Mouse (Mus musculus): ENCODE measurements around the gene Chst10. TPM values are rescaled to one million over a fixed set of nuclear protein-coding genes. Genes with fewer than 3 reads are reported as not detected.

The Chst10 gene
- polyA plus RNA-seq, 1 experiment from 2014 or later = 10.8 TPM

GRCm38 (mm10) chr1:38847975-38848374 is 50.0 kb downstream of the Chst10 start:
- Histone ChIP-seq H3K4me3 (ENCODE audit: low read depth, low read length) (no peak overlapping the region), H3K27me3 (ENCODE audit: control insufficient read depth, insufficient read depth, low read length) (no peaks in the 10 kb centered on the region), H3K27ac (replicated peaks; ENCODE audit: low read depth, low read length) (no peak overlapping the region), H3K9ac (replicated peaks; ENCODE audit: low read length) (no peak overlapping the region), H3K9me3 (replicated peaks; ENCODE audit: control insufficient read depth, low read length) (no peaks in the 10 kb centered on the region), H3K4me1 (ENCODE audit: control insufficient read depth, insufficient read depth, low read length) (no peaks in the 10 kb centered on the region), H3K4me2 (ENCODE audit: low read depth, low read length) (no peak overlapping the region), H3K36me3 (replicated peaks; ENCODE audit: control insufficient read depth, insufficient read depth, low read depth, low read length) (no peaks in the 10 kb centered on the region)
- DNase-seq (ENCODE audit: low spot score) (peak; percentile 47), ATAC-seq (replicated peaks; ENCODE audit: insufficient number of reproducible peaks, low FRiP score, low TSS enrichment, low read depth) (peak; percentile 82)
- WGBS = 54% methylated on average over 11 of the region's 11 CpGs

GRCm38 (mm10) chr1:38843275-38843674 is 54.7 kb downstream of the Chst10 start:
- Histone ChIP-seq H3K36me3 (replicated peaks; ENCODE audit: control insufficient read depth, insufficient read depth, low read depth, low read length) (no peaks in the 10 kb centered on the region), H3K4me2 (ENCODE audit: low read depth, low read length) (no peak overlapping the region), H3K4me3 (ENCODE audit: low read depth, low read length) (no peak overlapping the region), H3K27ac (replicated peaks; ENCODE audit: low read depth, low read length) (no peak overlapping the region), H3K27me3 (ENCODE audit: control insufficient read depth, insufficient read depth, low read length) (no peaks in the 10 kb centered on the region), H3K9me3 (replicated peaks; ENCODE audit: control insufficient read depth, low read length) (no peaks in the 10 kb centered on the region), H3K9ac (replicated peaks; ENCODE audit: low read length) (no peak overlapping the region), H3K4me1 (ENCODE audit: control insufficient read depth, insufficient read depth, low read length) (no peaks in the 10 kb centered on the region)
- 61% methylated on average over 4 of the region's 4 CpGs for WGBS
- no peak for ATAC-seq (replicated peaks; ENCODE audit: insufficient number of reproducible peaks, low FRiP score, low TSS enrichment, low read depth)
- DNase-seq (ENCODE audit: low spot score) = no peak

GRCm38 (mm10) chr1:38842861-38843260 is 55.1 kb downstream of the Chst10 start:
- Histone ChIP-seq H3K4me1 (ENCODE audit: control insufficient read depth, insufficient read depth, low read length) (no peaks in the 10 kb centered on the region), H3K36me3 (replicated peaks; ENCODE audit: control insufficient read depth, insufficient read depth, low read depth, low read length) (no peaks in the 10 kb centered on the region), H3K9me3 (replicated peaks; ENCODE audit: control insufficient read depth, low read length) (no peaks in the 10 kb centered on the region), H3K9ac (replicated peaks; ENCODE audit: low read length) (no peak overlapping the region), H3K4me3 (ENCODE audit: low read depth, low read length) (no peak overlapping the region), H3K27ac (replicated peaks; ENCODE audit: low read depth, low read length) (no peak overlapping the region), H3K27me3 (ENCODE audit: control insufficient read depth, insufficient read depth, low read length) (no peaks in the 10 kb centered on the region), H3K4me2 (ENCODE audit: low read depth, low read length) (no peak overlapping the region)
- ATAC-seq (replicated peaks; ENCODE audit: insufficient number of reproducible peaks, low FRiP score, low TSS enrichment, low read depth) (no peak), DNase-seq (ENCODE audit: low spot score) (no peak)
- WGBS = 67% methylated on average over 1 of the region's 1 CpGs

- no peak overlapping the region for H3K4me2 ChIP-seq (ENCODE audit: low read depth, low read length)
- peaks cover 16% of the 10 kb centered on the region for H3K27me3 ChIP-seq (ENCODE audit: control insufficient read depth, insufficient read depth, low read length)
- no peaks in the 10 kb centered on the region for H3K36me3 ChIP-seq (replicated peaks; ENCODE audit: control insufficient read depth, insufficient read depth, low read depth, low read length)
- ATAC-seq (replicated peaks; ENCODE audit: insufficient number of reproducible peaks, low FRiP score, low TSS enrichment, low read depth) = no peak
- no peaks in the 10 kb centered on the region for H3K9me3 ChIP-seq (replicated peaks; ENCODE audit: control insufficient read depth, low read length)
- H3K4me1 ChIP-seq (ENCODE audit: control insufficient read depth, insufficient read depth, low read length) = no peaks in the 10 kb centered on the region
- H3K27ac ChIP-seq (replicated peaks; ENCODE audit: low read depth, low read length) = no peak overlapping the region
- no peak overlapping the region for H3K4me3 ChIP-seq (ENCODE audit: low read depth, low read length)
- 67% methylated on average over 1 of the region's 1 CpGs for WGBS
- no peak for DNase-seq (ENCODE audit: low spot score)
- H3K9ac ChIP-seq (replicated peaks; ENCODE audit: low read length) = no peak overlapping the region
Observed at GRCm38 (mm10) chr1:38839944-38840343, 58.0 kb downstream of the Chst10 start.

- under 1% methylated on average over 42 of the region's 47 CpGs for WGBS
- Histone ChIP-seq H3K36me3 (replicated peaks; ENCODE audit: control insufficient read depth, insufficient read depth, low read depth, low read length) (no peaks in the 10 kb centered on the region), H3K27me3 (ENCODE audit: control insufficient read depth, insufficient read depth, low read length) (peaks cover 16% of the 10 kb centered on the region), H3K4me1 (ENCODE audit: control insufficient read depth, insufficient read depth, low read length) (no peaks in the 10 kb centered on the region), H3K4me2 (ENCODE audit: low read depth, low read length) (peak within 1 kb of the TSS; percentile 100), H3K27ac (replicated peaks; ENCODE audit: low read depth, low read length) (no peak within 1 kb of the TSS), H3K9ac (replicated peaks; ENCODE audit: low read length) (peak within 1 kb of the TSS; percentile 79), H3K9me3 (replicated peaks; ENCODE audit: control insufficient read depth, low read length) (no peaks in the 10 kb centered on the region), H3K4me3 (ENCODE audit: low read depth, low read length) (peak within 1 kb of the TSS; percentile 58)
- ATAC-seq (replicated peaks; ENCODE audit: insufficient number of reproducible peaks, low FRiP score, low TSS enrichment, low read depth) (peak; percentile 73), DNase-seq (ENCODE audit: low spot score) (peak; percentile 55)
Observed at GRCm38 (mm10) chr1:38836477-38836872, 61.5 kb downstream of the Chst10 start, which contains the start of gene Lonrf2. TSS of gene Lonrf2 (minus strand) at chr1:38836711.

- 2% methylated on average over 90 of the region's 103 CpGs for WGBS
- Histone ChIP-seq H3K4me3 (ENCODE audit: low read depth, low read length) (peak overlapping the region; percentile 58), H3K4me1 (ENCODE audit: control insufficient read depth, insufficient read depth, low read length) (no peaks in the 10 kb centered on the region), H3K27me3 (ENCODE audit: control insufficient read depth, insufficient read depth, low read length) (peaks cover 16% of the 10 kb centered on the region), H3K9ac (replicated peaks; ENCODE audit: low read length) (peak overlapping the region; percentile 79), H3K36me3 (replicated peaks; ENCODE audit: control insufficient read depth, insufficient read depth, low read depth, low read length) (no peaks in the 10 kb centered on the region), H3K9me3 (replicated peaks; ENCODE audit: control insufficient read depth, low read length) (no peaks in the 10 kb centered on the region), H3K27ac (replicated peaks; ENCODE audit: low read depth, low read length) (no peak overlapping the region), H3K4me2 (ENCODE audit: low read depth, low read length) (peak overlapping the region; percentile 100)
- peak; percentile 67 for DNase-seq (ENCODE audit: low spot score)
- peak; percentile 66 for ATAC-seq (replicated peaks; ENCODE audit: insufficient number of reproducible peaks, low FRiP score, low TSS enrichment, low read depth)
Observed at GRCm38 (mm10) chr1:38835568-38836476, 62.1 kb downstream of the Chst10 start.

GRCm38 (mm10) chr1:38834899-38835298 is 63.1 kb downstream of the Chst10 start:
- no peak overlapping the region for H3K9ac ChIP-seq (replicated peaks; ENCODE audit: low read length)
- no peaks in the 10 kb centered on the region for H3K4me1 ChIP-seq (ENCODE audit: control insufficient read depth, insufficient read depth, low read length)
- peaks cover 16% of the 10 kb centered on the region for H3K27me3 ChIP-seq (ENCODE audit: control insufficient read depth, insufficient read depth, low read length)
- peak; percentile 60 for DNase-seq (ENCODE audit: low spot score)
- ATAC-seq (replicated peaks; ENCODE audit: insufficient number of reproducible peaks, low FRiP score, low TSS enrichment, low read depth) = no peak
- no peaks in the 10 kb centered on the region for H3K36me3 ChIP-seq (replicated peaks; ENCODE audit: control insufficient read depth, insufficient read depth, low read depth, low read length)
- no peak overlapping the region for H3K4me2 ChIP-seq (ENCODE audit: low read depth, low read length)
- no peaks in the 10 kb centered on the region for H3K9me3 ChIP-seq (replicated peaks; ENCODE audit: control insufficient read depth, low read length)
- H3K27ac ChIP-seq (replicated peaks; ENCODE audit: low read depth, low read length) = no peak overlapping the region
- WGBS = 29% methylated on average over 3 of the region's 3 CpGs
- peak overlapping the region; percentile 58; the same call in 1 of the 2 replicates for H3K4me3 ChIP-seq (ENCODE audit: low read depth, low read length)

- H3K9me3 ChIP-seq (replicated peaks; ENCODE audit: control insufficient read depth, low read length) = no peaks in the 10 kb centered on the region
Observed at GRCm38 (mm10) chr1:38824926-38825325, 73.0 kb downstream of the Chst10 start.

More at GRCm38 (mm10) chr1:38824926-38825325, 73.0 kb downstream of the Chst10 start:
- Histone ChIP-seq H3K27ac (replicated peaks; ENCODE audit: low read depth, low read length) (no peak overlapping the region), H3K27me3 (ENCODE audit: control insufficient read depth, insufficient read depth, low read length) (no peaks in the 10 kb centered on the region), H3K4me1 (ENCODE audit: control insufficient read depth, insufficient read depth, low read length) (no peaks in the 10 kb centered on the region), H3K36me3 (replicated peaks; ENCODE audit: control insufficient read depth, insufficient read depth, low read depth, low read length) (no peaks in the 10 kb centered on the region), H3K4me2 (ENCODE audit: low read depth, low read length) (no peak overlapping the region), H3K4me3 (ENCODE audit: low read depth, low read length) (no peak overlapping the region), H3K9ac (replicated peaks; ENCODE audit: low read length) (no peak overlapping the region)
- WGBS = 80% methylated on average over 2 of the region's 2 CpGs
- ATAC-seq (replicated peaks; ENCODE audit: insufficient number of reproducible peaks, low FRiP score, low TSS enrichment, low read depth) (no peak), DNase-seq (ENCODE audit: low spot score) (no peak)

Data from embryonic facial prominence, embryonic 11.5 days (tissue).